Mouse (Mus musculus) ovary, postnatal 36 days (tissue): Measurements from ENCODE around the gene Dennd1c.

Source experiments
- DNase-seq: peaks from one replicate; pipeline ENCODE4 v3.0.0; 2022; ENCODE audit warnings: low spot score, mixed read lengths

The Dennd1c gene

GRCm38 (mm10) chr17:57047406-57047805 lies 30.9 kb downstream of the Dennd1c start:
- DNase-seq: no peak

GRCm38 (mm10) chr17:57041554-57041953 lies 36.8 kb downstream of the Dennd1c start, which contains the start of gene Slc25a41:
Gene Slc25a41, minus strand, starts transcription at chr17:57041654.
- no peak for DNase-seq

GRCm38 (mm10) chr17:57038978-57039377 lies 39.3 kb downstream of the Dennd1c start:
- DNase-seq: no peak

- no peak for DNase-seq
These were observed 45.5 kb downstream of the Dennd1c start for GRCm38 (mm10) chr17:57032854-57033253.

GRCm38 (mm10) chr17:57031661-57032420 lies 46.5 kb downstream of the Dennd1c start:
- DNase-seq: peak; percentile 98

GRCm38 (mm10) chr17:57030931-57031660 lies 47.2 kb downstream of the Dennd1c start, which contains the start of gene Khsrp:
Gene Khsrp, minus strand, starts transcription at chr17:57031522.
- DNase-seq: peak; percentile 54

- DNase-seq: peak; percentile 30
These were observed 48.6 kb downstream of the Dennd1c start for GRCm38 (mm10) chr17:57029691-57030090.

- DNase-seq: no peak
These were observed 50.8 kb downstream of the Dennd1c start for GRCm38 (mm10) chr17:57027471-57027870.

GRCm38 (mm10) chr17:57020960-57021359 lies 57.4 kb downstream of the Dennd1c start:
- DNase-seq: no peak

GRCm38 (mm10) chr17:57019693-57020092 lies 58.6 kb downstream of the Dennd1c start:
- DNase-seq: no peak
